Mouse (Mus musculus): Measurements from ENCODE around the gene Tmem140.

The Tmem140 gene

GRCm38 (mm10) chr6:34875966-34876834 lies 13.3 kb downstream of the Tmem140 start:
- DNase-seq (ENCODE audit: low spot score in 2 of 2): no peak

DNA sequence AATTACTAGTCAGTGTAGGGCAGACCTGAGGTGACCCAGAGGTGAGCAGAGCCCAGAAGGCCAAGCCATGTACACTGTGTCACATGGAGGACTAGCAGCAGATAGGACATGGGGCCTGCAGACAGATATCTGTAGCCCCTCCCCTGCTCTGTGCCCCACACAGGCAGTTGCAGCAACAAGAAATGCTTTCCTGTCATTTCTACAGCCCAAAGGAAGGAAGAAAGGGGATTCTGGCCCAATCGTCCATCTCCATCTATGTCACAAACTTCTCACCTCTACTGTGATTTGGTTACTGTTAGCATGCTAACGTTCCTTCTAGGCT lies 13.8 kb downstream of the Tmem140 start:
- no peak for DNase-seq (ENCODE audit: low spot score in 2 of 2)

- peak; percentile 82 for DNase-seq (ENCODE audit: low spot score in 2 of 2)
Observed at GRCm38 (mm10) chr6:34877509-34878321, 14.8 kb downstream of the Tmem140 start, which contains the start of gene Cyren. Gene Cyren (minus strand): TSS chr6:34878060.

DNA sequence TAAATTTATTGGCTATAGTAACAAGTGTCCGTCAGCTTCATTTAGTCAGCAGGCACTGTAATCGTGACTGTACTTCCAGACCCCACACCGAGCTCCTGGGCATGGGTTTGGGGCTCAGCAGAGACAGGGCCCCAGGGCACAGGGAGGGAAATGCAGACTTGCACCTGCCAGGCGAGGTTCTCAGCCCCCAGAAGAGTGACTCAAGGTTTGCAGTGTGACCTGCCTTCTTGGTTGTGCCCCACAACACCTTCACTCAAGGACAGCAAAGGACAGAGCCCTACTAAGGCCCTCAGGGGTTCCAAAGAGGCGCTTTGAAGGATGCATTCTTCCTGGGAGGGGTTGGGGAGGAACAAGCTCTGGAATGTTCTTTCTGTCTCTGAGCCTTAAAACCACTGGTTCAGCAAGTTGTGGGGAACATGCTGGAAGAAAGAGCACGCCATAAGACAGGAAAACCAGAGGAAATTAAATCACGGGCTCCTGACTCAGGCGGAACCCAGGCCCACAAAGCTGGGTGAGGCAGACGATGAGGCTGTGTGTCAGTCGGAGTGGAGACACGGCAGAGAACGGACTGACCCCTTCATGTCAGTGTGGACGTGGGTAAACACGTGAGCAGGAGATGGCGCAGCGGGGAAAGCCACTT lies 16.3 kb downstream of the Tmem140 start:
- no peak for DNase-seq (ENCODE audit: low spot score in 2 of 2)

- DNase-seq (ENCODE audit: low spot score in 2 of 2): peak; percentile 46 to 51
Observed at GRCm38 (mm10) chr6:34879911-34880475, 17.0 kb downstream of the Tmem140 start.

DNA sequence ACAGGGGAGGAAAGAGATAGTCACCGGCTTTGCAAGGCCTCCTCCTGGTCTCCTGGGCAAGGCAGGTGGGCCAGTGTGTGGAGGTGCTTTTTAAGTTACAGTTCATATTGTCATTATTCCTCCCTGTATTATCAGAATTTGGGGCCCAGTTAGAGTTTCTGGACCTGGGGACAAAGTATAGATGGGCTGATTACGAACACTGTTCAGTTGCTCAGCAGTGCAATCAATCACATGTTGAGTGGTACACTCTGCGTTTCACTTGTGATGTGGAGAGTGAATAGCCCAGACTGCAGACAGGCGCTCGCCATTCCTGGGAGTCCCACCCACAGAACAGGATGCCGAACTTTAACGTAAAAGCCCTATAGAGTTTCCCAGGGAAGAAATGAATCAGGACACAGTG lies 21.8 kb downstream of the Tmem140 start:
- no peak for DNase-seq (ENCODE audit: low spot score in 2 of 2)

DNA sequence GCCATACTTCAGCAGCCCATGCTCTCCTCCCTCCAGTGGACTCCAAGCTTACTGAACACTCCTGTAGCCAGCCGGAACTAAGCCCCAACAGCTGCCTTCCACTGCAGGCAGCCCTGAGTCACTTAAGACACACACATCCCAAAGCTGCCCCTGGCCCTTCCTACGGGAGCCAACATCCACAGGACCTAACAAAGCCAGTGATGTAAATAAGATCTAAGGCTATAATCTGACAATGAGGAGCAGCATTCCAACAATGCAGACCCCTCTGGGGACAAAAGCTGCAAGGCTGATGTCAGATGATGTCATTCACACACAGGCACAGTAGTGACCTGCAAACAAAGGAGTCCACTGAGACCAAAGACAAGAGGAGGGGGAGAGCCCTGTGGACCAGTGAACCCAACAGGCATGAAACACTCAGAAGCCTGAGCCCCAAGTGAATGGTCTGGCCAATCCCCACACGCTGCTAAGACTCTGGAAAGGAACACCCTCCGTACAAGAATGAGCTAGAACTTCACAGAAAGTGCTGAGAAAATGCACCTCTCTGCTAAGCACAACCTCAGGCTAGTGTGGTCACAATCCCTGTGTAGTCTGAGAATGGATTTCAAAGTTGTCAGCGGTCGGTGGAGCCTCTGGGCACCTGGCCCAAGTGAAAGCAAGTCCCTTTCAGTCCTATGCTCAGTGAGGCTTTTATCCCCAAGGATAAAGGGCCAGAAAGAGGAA lies 24.3 kb downstream of the Tmem140 start:
- DNase-seq (ENCODE audit: low spot score in 2 of 2): no peak

DNA sequence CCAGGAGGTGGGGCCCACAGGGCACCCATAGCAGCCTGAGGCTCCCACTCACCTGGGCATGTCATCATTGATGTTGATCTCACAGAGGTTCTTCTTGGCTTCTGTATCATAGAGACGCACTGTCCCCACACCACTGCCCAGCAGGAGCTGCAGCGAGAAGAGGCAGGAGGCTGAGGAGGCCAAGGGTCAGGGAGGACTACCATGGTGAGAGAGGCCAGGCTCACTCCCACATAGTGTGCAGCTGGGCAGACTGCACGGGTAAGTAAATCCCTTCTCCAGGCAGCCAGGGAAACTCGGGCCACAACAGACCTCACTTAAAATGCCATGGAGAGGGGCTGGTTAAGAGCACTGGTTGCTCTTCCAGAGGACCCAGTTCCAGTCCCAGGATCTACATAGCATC lies 26.2 kb downstream of the Tmem140 start:
- DNase-seq (ENCODE audit: low spot score in 2 of 2): no peak

DNA sequence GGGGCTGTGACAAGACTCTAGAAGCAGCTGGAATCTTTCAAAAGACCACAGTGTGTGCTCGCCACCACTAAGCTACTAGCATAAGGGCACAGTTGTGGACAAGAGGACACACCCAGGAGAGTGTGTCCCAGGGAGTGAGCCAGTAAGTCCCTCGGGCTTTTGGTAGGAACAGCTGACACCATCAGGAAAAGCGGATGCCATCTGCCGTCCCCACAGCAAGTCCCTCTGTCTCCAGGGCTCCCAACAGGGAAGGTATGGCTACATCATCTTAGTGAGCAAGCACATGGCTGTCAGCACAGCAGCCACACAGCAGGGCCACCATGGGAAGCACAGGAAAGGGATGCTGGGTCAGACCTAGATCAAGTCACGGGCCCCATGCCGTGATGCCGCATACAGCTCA lies 32.6 kb downstream of the Tmem140 start:
- DNase-seq (ENCODE audit: low spot score in 2 of 2): no peak

DNA sequence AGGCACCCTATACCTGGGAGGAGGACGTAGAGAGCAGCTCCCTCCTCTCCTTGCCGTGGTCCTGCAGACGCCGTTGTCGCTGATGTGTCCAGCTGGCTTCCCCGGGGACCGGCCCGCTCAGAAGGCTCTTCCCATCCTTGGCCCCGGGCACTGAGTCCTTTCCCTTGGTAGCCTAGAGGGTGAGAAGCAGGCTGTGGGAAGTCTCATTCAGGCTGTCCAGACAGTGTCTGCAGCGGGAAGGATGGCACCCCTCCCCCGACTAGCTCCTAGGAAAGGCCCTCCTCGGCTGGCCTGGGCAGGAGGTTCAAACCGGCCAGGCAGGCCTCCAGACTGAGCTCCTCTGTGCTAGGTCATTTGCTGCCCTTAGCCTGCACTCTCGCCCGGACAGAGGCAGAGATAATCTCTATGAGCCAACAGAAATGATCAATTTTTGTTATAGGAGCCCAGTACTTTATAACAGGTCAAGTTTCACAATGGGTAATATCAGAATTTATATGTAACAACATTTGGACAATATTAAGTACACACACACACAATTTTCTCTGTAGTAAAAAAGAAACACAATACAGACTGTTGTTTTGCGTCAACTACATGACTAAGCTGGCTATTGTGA lies 33.3 kb downstream of the Tmem140 start:
- DNase-seq (ENCODE audit: low spot score in 2 of 2): no peak

GRCm38 (mm10) chr6:34899127-34899526 lies 36.2 kb downstream of the Tmem140 start:
- DNase-seq (ENCODE audit: low spot score in 2 of 2): no peak

DNA sequence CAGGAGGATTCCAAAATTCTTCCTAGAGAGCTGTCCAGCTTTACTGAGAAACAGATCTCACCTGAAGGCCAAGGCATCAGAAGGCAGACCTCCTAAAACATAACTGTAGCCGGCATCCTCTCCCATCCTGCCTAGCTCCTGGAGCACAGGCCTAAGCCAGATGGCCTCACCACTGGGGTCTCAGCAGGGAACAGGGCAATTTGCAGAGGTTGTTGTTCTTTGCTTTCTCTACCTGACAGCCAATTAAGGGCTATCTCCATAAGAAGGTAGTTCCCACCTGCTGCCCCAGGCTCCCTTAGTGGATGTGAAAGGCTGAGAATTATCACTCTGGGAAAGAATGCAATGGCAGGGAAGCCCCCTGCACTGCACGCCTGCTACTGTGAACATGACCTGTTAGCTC lies 38.0 kb downstream of the Tmem140 start:
- DNase-seq (ENCODE audit: low spot score in 2 of 2): no peak

GRCm38 (mm10) chr6:34901911-34902444 lies 39.0 kb downstream of the Tmem140 start:
- no peak for DNase-seq (ENCODE audit: low spot score in 2 of 2)

DNA sequence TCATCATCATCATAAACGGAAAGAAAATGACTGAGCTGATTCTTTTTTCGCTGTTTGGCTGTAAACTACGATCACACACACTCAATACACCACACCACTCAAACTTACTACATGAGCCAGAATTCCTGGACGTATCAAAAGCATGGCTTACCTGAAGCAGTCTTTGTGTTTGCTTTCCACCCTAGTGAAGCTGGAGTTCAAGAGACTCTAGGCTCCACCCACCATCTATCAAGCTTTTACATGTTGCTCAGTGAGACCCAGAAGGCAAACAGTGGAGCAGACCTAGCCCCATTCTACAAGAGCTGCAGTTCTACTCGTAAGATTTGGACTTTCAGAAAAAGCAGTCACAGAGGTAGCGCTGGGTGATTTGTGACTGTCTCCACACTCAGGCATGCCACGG lies 39.6 kb downstream of the Tmem140 start:
- no peak for DNase-seq (ENCODE audit: low spot score in 2 of 2)

- DNase-seq (ENCODE audit: low spot score in 2 of 2): no peak
Observed at GRCm38 (mm10) chr6:34903441-34903840, 40.5 kb downstream of the Tmem140 start.

DNA sequence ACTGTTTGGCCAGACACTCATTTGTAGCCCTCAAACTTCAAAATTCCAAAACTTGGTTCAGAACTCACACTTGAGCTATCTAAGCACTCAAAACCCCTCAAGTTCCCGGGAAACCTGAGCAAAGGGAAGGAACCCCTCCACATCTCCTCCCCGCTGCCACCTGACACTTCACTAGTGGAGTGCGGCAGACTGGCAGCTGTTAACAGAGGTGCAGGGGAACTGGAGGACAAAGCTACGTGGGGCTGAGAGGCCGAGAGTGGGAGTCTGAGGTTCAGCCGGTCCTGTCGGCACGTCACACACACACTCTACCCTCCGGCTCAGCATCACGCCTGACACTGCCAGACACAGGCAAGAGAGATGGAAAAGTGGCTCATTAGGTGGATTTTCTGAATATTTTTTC lies 40.9 kb downstream of the Tmem140 start:
- DNase-seq (ENCODE audit: low spot score in 2 of 2): no peak

GRCm38 (mm10) chr6:34904361-34904760 lies 41.4 kb downstream of the Tmem140 start:
- DNase-seq (ENCODE audit: low spot score in 2 of 2): no peak

- DNase-seq (ENCODE audit: low spot score in 2 of 2): no peak
Observed at GRCm38 (mm10) chr6:34906125-34906524, 43.2 kb downstream of the Tmem140 start.

DNA sequence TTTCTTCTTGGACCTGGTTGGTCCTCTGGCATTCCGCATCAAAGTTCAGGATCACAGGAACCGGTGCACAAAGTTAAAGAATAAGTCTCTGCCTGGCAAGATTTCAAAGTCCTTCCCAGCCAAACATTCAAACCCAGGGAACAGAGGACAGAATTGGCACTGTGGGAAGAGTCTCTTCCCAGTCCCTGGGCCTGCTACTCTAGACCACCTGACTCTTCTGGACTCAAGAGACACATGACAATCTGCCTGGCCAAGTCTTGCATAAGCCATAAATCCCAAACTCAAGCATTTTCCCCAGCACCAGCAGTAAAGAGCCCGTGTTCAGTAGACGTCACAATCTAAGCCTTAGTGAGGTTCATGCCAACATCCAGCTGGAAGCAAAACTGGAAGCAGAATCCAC lies 43.7 kb downstream of the Tmem140 start:
- no peak for DNase-seq (ENCODE audit: low spot score in 2 of 2)

DNA sequence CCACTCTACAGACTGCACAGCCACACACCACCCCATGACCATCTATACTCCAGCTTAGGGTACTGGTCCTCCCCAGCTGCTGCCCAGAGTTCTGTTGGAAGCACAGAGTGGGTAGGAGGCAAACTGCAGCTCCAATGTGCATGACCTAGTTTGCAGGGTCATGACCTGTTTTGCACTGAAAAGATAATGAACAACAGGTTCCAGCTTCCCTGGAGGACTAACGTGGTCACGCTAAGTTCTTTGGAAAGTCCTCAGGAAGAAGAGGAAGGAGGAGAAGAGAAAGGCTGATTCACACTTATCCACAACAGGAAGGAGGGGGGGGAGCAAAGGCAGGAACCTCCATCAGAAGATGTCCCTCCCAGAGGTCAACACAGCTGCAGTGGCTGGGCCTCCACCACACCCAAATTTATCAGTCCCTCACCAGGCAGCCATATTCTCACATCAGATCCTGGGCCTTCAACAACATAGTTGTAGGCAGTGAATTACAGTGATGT lies 44.2 kb downstream of the Tmem140 start:
- DNase-seq (ENCODE audit: low spot score in 2 of 2): no peak
